Mouse (Mus musculus): ENCODE measurements at regions not wholly inside any gene's neighbourhood (a gene's known extent, or its start where the extent isn't known, plus 50 kb on each side); places are given as distances from the start of the nearest gene placed in this dataset.
A peak's percentile ranks its signal among the peaks of the same experiment; 100 is the strongest.

GRCm38 (mm10) chr3:149098764-149099163 is 108.4 kb upstream of the Adgrl2 start:
- no peak for ATAC-seq
- H3K27me3 ChIP-seq = no peaks in the 10 kb centered on the region
- H3K4me1 ChIP-seq (replicated peaks) = no peaks in the 10 kb centered on the region
- no peak overlapping the region for H3K4me3 ChIP-seq (replicated peaks)
- H3K27ac ChIP-seq = no peak overlapping the region
- H3K4me2 ChIP-seq (replicated peaks) = no peak overlapping the region
- no peaks in the 10 kb centered on the region for H3K9me3 ChIP-seq
- H3K9ac ChIP-seq (replicated peaks) = no peak overlapping the region
- WGBS = 82% methylated on average over 4 of the region's 4 CpGs
- H3K36me3 ChIP-seq = no peaks in the 10 kb centered on the region

- no peaks in the 10 kb centered on the region for H3K27me3 ChIP-seq
- no peak overlapping the region for H3K9ac ChIP-seq (replicated peaks)
- H3K4me3 ChIP-seq (replicated peaks) = no peak overlapping the region
- no peak overlapping the region for H3K27ac ChIP-seq
- H3K4me1 ChIP-seq (replicated peaks) = peaks cover 12% of the 10 kb centered on the region
- 93% methylated on average over 4 of the region's 4 CpGs for WGBS
- H3K9me3 ChIP-seq = no peaks in the 10 kb centered on the region
- no peaks in the 10 kb centered on the region for H3K36me3 ChIP-seq
- no peak overlapping the region for H3K4me2 ChIP-seq (replicated peaks)
- ATAC-seq = no peak
Observed at GRCm38 (mm10) chr3:149097026-149097425, 106.7 kb upstream of the Adgrl2 start.

GRCm38 (mm10) chr3:149092649-149093048 is 102.3 kb upstream of the Adgrl2 start:
- WGBS = 3% methylated on average over 5 of the region's 5 CpGs
- 0 out of 2 replicates have a peak overlapping the region, but pooled peaks have one; percentile 15 for H3K4me2 ChIP-seq (replicated peaks)

GRCm38 (mm10) chr3:149090103-149090502 is 99.7 kb upstream of the Adgrl2 start:
- no peaks in the 10 kb centered on the region for H3K36me3 ChIP-seq
- H3K4me3 ChIP-seq (replicated peaks) = no peak overlapping the region
- H3K27me3 ChIP-seq = no peaks in the 10 kb centered on the region
- no peak overlapping the region for H3K4me2 ChIP-seq (replicated peaks)
- no peaks in the 10 kb centered on the region for H3K9me3 ChIP-seq
- no peak overlapping the region for H3K9ac ChIP-seq (replicated peaks)
- H3K27ac ChIP-seq = no peak overlapping the region
- H3K4me1 ChIP-seq (replicated peaks) = peaks cover 32% of the 10 kb centered on the region
- ATAC-seq = no peak
- 57% methylated on average over 5 of the region's 5 CpGs for WGBS

More at GRCm38 (mm10) chr3:149092649-149093048, 102.3 kb upstream of the Adgrl2 start:
- Histone ChIP-seq H3K4me1 (replicated peaks) (peaks cover 32% of the 10 kb centered on the region), H3K27ac (no peak overlapping the region), H3K36me3 (no peaks in the 10 kb centered on the region), H3K9me3 (no peaks in the 10 kb centered on the region), H3K27me3 (no peaks in the 10 kb centered on the region), H3K9ac (replicated peaks) (no peak overlapping the region), H3K4me3 (replicated peaks) (no peak overlapping the region)
- no peak for ATAC-seq

- Histone ChIP-seq H3K4me1 (replicated peaks) (peaks cover 32% of the 10 kb centered on the region), H3K4me2 (replicated peaks) (peak overlapping the region; percentile 62), H3K36me3 (no peaks in the 10 kb centered on the region), H3K4me3 (replicated peaks) (peak overlapping the region; percentile 33), H3K9me3 (no peaks in the 10 kb centered on the region), H3K9ac (replicated peaks) (peak overlapping the region; percentile 50), H3K27ac (no peak overlapping the region), H3K27me3 (no peaks in the 10 kb centered on the region)
- peak; percentile 64 for ATAC-seq
- 3% methylated on average over 16 of the region's 16 CpGs for WGBS
Observed at GRCm38 (mm10) chr3:149088621-149089128, 98.3 kb upstream of the Adgrl2 start.

GRCm38 (mm10) chr3:149087488-149087887 is 97.1 kb upstream of the Adgrl2 start:
- 92% methylated on average over 8 of the region's 8 CpGs for WGBS
- Histone ChIP-seq H3K27me3 (no peaks in the 10 kb centered on the region), H3K4me1 (replicated peaks) (peaks cover 23% of the 10 kb centered on the region), H3K36me3 (no peaks in the 10 kb centered on the region), H3K4me3 (replicated peaks) (no peak overlapping the region), H3K4me2 (replicated peaks) (no peak overlapping the region), H3K9me3 (no peaks in the 10 kb centered on the region), H3K9ac (replicated peaks) (no peak overlapping the region), H3K27ac (no peak overlapping the region)
- ATAC-seq = no peak

- H3K9ac ChIP-seq (replicated peaks) = no peak overlapping the region
- no peak for ATAC-seq
- H3K4me1 ChIP-seq (replicated peaks) = peaks cover 23% of the 10 kb centered on the region
- 79% methylated on average over 5 of the region's 5 CpGs for WGBS
- H3K9me3 ChIP-seq = no peaks in the 10 kb centered on the region
- H3K4me3 ChIP-seq (replicated peaks) = no peak overlapping the region
- H3K36me3 ChIP-seq = no peaks in the 10 kb centered on the region
- no peak overlapping the region for H3K27ac ChIP-seq
- no peaks in the 10 kb centered on the region for H3K27me3 ChIP-seq
- H3K4me2 ChIP-seq (replicated peaks) = no peak overlapping the region
Observed at GRCm38 (mm10) chr3:149086704-149087103, 96.3 kb upstream of the Adgrl2 start.

- no peak for ATAC-seq
- peaks cover 23% of the 10 kb centered on the region for H3K4me1 ChIP-seq (replicated peaks)
- H3K36me3 ChIP-seq = no peaks in the 10 kb centered on the region
- no peak overlapping the region for H3K4me2 ChIP-seq (replicated peaks)
- no peaks in the 10 kb centered on the region for H3K9me3 ChIP-seq
- 74% methylated on average over 3 of the region's 3 CpGs for WGBS
- no peak overlapping the region for H3K27ac ChIP-seq
- no peak overlapping the region for H3K9ac ChIP-seq (replicated peaks)
- no peak overlapping the region for H3K4me3 ChIP-seq (replicated peaks)
- H3K27me3 ChIP-seq = no peaks in the 10 kb centered on the region
Observed at GRCm38 (mm10) chr3:149086086-149086485, 95.7 kb upstream of the Adgrl2 start.

GRCm38 (mm10) chr3:149084861-149085598 is 94.7 kb upstream of the Adgrl2 start:
- Histone ChIP-seq H3K4me1 (replicated peaks) (peaks cover 20% of the 10 kb centered on the region), H3K27me3 (no peaks in the 10 kb centered on the region), H3K36me3 (no peaks in the 10 kb centered on the region), H3K9me3 (no peaks in the 10 kb centered on the region), H3K4me2 (replicated peaks) (no peak overlapping the region), H3K9ac (replicated peaks) (no peak overlapping the region), H3K27ac (no peak overlapping the region), H3K4me3 (replicated peaks) (no peak overlapping the region)
- WGBS = 48% methylated on average over 10 of the region's 10 CpGs
- ATAC-seq = no peak

GRCm38 (mm10) chr3:149083391-149083790 is 93.0 kb upstream of the Adgrl2 start:
- no peak overlapping the region for H3K4me2 ChIP-seq (replicated peaks)
- H3K27ac ChIP-seq = no peak overlapping the region
- ATAC-seq = no peak
- H3K27me3 ChIP-seq = no peaks in the 10 kb centered on the region
- H3K36me3 ChIP-seq = no peaks in the 10 kb centered on the region
- H3K4me1 ChIP-seq (replicated peaks) = peaks cover 6% of the 10 kb centered on the region
- H3K9ac ChIP-seq (replicated peaks) = no peak overlapping the region
- no peaks in the 10 kb centered on the region for H3K9me3 ChIP-seq
- no peak overlapping the region for H3K4me3 ChIP-seq (replicated peaks)
- 76% methylated on average over 11 of the region's 11 CpGs for WGBS

GRCm38 (mm10) chr3:149078881-149079280 is 88.5 kb upstream of the Adgrl2 start:
- Histone ChIP-seq H3K36me3 (no peaks in the 10 kb centered on the region), H3K27ac (no peak overlapping the region), H3K4me3 (replicated peaks) (no peak overlapping the region), H3K27me3 (no peaks in the 10 kb centered on the region), H3K4me1 (replicated peaks) (peaks cover 17% of the 10 kb centered on the region), H3K9me3 (no peaks in the 10 kb centered on the region), H3K4me2 (replicated peaks) (no peak overlapping the region), H3K9ac (replicated peaks) (no peak overlapping the region)
- no peak for ATAC-seq
- WGBS = 64% methylated on average over 4 of the region's 4 CpGs

GRCm38 (mm10) chr3:149076928-149077551 is 86.7 kb upstream of the Adgrl2 start:
- WGBS = 73% methylated on average over 21 of the region's 21 CpGs
- Histone ChIP-seq H3K27me3 (no peaks in the 10 kb centered on the region), H3K4me1 (replicated peaks) (peaks cover 15% of the 10 kb centered on the region), H3K9me3 (no peaks in the 10 kb centered on the region), H3K9ac (replicated peaks) (no peak overlapping the region), H3K27ac (no peak overlapping the region), H3K4me2 (replicated peaks) (no peak overlapping the region), H3K36me3 (no peaks in the 10 kb centered on the region), H3K4me3 (replicated peaks) (no peak overlapping the region)
- no peak for ATAC-seq

Data from midbrain, embryonic 13.5 days (tissue).